Mouse (Mus musculus): Measurements from ENCODE around the gene Gjc2. TPM values are rescaled to one million over a fixed set of nuclear protein-coding genes. Genes with fewer than 3 reads are reported as not detected.
"Not testable (repeated sequence)": the region's sequence is repeated elsewhere in the genome, so short reads cannot be mapped to it uniquely, and the experiment has no call there.

Gene Gjc2
- polyA plus RNA-seq, 1 experiment from 2014 or later: 0.10 TPM

- no peak overlapping the region for H3K9ac ChIP-seq
- H3K27me3 ChIP-seq: no peaks in the 10 kb centered on the region
- H3K36me3 ChIP-seq (replicated peaks): peaks cover 57% of the 10 kb centered on the region
- peaks cover 93% of the 10 kb centered on the region for H3K4me1 ChIP-seq (replicated peaks)
- no peak overlapping the region for H3K4me3 ChIP-seq (replicated peaks)
- H3K27ac ChIP-seq (replicated peaks): 0 out of 2 replicates have a peak overlapping the region, but pooled peaks have one; percentile 1
- 57% methylated on average over 4 of the region's 4 CpGs for WGBS (ENCODE audit: insufficient replicate concordance)
- no peak overlapping the region for H3K4me2 ChIP-seq
- no peaks in the 10 kb centered on the region for H3K9me3 ChIP-seq (replicated peaks)
- ATAC-seq (ENCODE audit: insufficient read depth): no peak
These were observed 39.3 kb upstream of the Gjc2 start for GRCm38 (mm10) chr11:59222306-59222705.

GRCm38 (mm10) chr11:59221604-59222003, 38.6 kb upstream of the Gjc2 start:
- Histone ChIP-seq H3K4me2 (no peak overlapping the region), H3K9ac (no peak overlapping the region), H3K27ac (replicated peaks) (no peak overlapping the region; the same call in 1 of the 2 replicates), H3K36me3 (replicated peaks) (peaks cover 63% of the 10 kb centered on the region), H3K27me3 (no peaks in the 10 kb centered on the region), H3K4me3 (replicated peaks) (no peak overlapping the region), H3K4me1 (replicated peaks) (peaks cover 91% of the 10 kb centered on the region), H3K9me3 (replicated peaks) (no peaks in the 10 kb centered on the region)
- ATAC-seq (ENCODE audit: insufficient read depth): no peak

- H3K9ac ChIP-seq: no peak overlapping the region
- ATAC-seq (ENCODE audit: insufficient read depth): no peak
- H3K4me1 ChIP-seq (replicated peaks): peaks cover 74% of the 10 kb centered on the region
These were observed 36.1 kb upstream of the Gjc2 start for GRCm38 (mm10) chr11:59219064-59219463.

GRCm38 (mm10) chr11:59218389-59218998, 35.5 kb upstream of the Gjc2 start:
- no peak overlapping the region for H3K27ac ChIP-seq (replicated peaks)
- no peak overlapping the region for H3K4me2 ChIP-seq
- WGBS (ENCODE audit: insufficient replicate concordance): 77% methylated on average over 4 of the region's 4 CpGs
- H3K36me3 ChIP-seq (replicated peaks): peaks cover 85% of the 10 kb centered on the region
- no peak overlapping the region for H3K4me3 ChIP-seq (replicated peaks)
- ATAC-seq (ENCODE audit: insufficient read depth): no peak
- no peaks in the 10 kb centered on the region for H3K9me3 ChIP-seq (replicated peaks)
- H3K9ac ChIP-seq: no peak overlapping the region
- H3K4me1 ChIP-seq (replicated peaks): peaks cover 71% of the 10 kb centered on the region
- H3K27me3 ChIP-seq: no peaks in the 10 kb centered on the region

More at GRCm38 (mm10) chr11:59219064-59219463, 36.1 kb upstream of the Gjc2 start:
- H3K9me3 ChIP-seq (replicated peaks): no peaks in the 10 kb centered on the region
- H3K4me2 ChIP-seq: no peak overlapping the region
- H3K27me3 ChIP-seq: no peaks in the 10 kb centered on the region
- H3K4me3 ChIP-seq (replicated peaks): no peak overlapping the region
- no peak overlapping the region for H3K27ac ChIP-seq (replicated peaks)
- H3K36me3 ChIP-seq (replicated peaks): peaks cover 85% of the 10 kb centered on the region

- Histone ChIP-seq H3K9ac (no peak overlapping the region), H3K4me2 (no peak overlapping the region), H3K27me3 (no peaks in the 10 kb centered on the region), H3K4me3 (replicated peaks) (no peak overlapping the region), H3K27ac (replicated peaks) (no peak overlapping the region), H3K36me3 (replicated peaks) (peaks cover 88% of the 10 kb centered on the region), H3K9me3 (replicated peaks) (no peaks in the 10 kb centered on the region), H3K4me1 (replicated peaks) (peaks cover 68% of the 10 kb centered on the region)
- ATAC-seq (ENCODE audit: insufficient read depth): no peak
- WGBS (ENCODE audit: insufficient replicate concordance): 40% methylated on average over 3 of the region's 3 CpGs
These were observed 33.9 kb upstream of the Gjc2 start for GRCm38 (mm10) chr11:59216955-59217354.

GRCm38 (mm10) chr11:59212892-59213494, 30.0 kb upstream of the Gjc2 start:
- Histone ChIP-seq H3K27ac (replicated peaks) (no peak overlapping the region), H3K4me2 (no peak overlapping the region), H3K27me3 (no peaks in the 10 kb centered on the region), H3K4me3 (replicated peaks) (no peak overlapping the region), H3K36me3 (replicated peaks) (peaks cover 82% of the 10 kb centered on the region), H3K4me1 (replicated peaks) (peaks cover 64% of the 10 kb centered on the region), H3K9me3 (replicated peaks) (no peaks in the 10 kb centered on the region), H3K9ac (no peak overlapping the region)
- 87% methylated on average over 12 of the region's 12 CpGs for WGBS (ENCODE audit: insufficient replicate concordance)
- no peak for ATAC-seq (ENCODE audit: insufficient read depth)

GRCm38 (mm10) chr11:59212320-59212719, 29.3 kb upstream of the Gjc2 start:
- not testable (repeated sequence) for H3K9ac ChIP-seq; H3K4me3 ChIP-seq (replicated peaks); H3K4me2 ChIP-seq; H3K9me3 ChIP-seq (replicated peaks); H3K27me3 ChIP-seq; ATAC-seq (ENCODE audit: insufficient read depth); H3K27ac ChIP-seq (replicated peaks)
- H3K36me3 ChIP-seq (replicated peaks): peaks cover 76% of the 10 kb centered on the region
- peaks cover 64% of the 10 kb centered on the region for H3K4me1 ChIP-seq (replicated peaks)
- 36% methylated on average over 12 of the region's 12 CpGs for WGBS (ENCODE audit: insufficient replicate concordance)

- WGBS (ENCODE audit: insufficient replicate concordance): 87% methylated on average over 9 of the region's 9 CpGs
- ATAC-seq (ENCODE audit: insufficient read depth): not testable (repeated sequence)
These were observed 28.5 kb upstream of the Gjc2 start for GRCm38 (mm10) chr11:59211561-59211960.

GRCm38 (mm10) chr11:59210020-59210419, 27.0 kb upstream of the Gjc2 start:
- Histone ChIP-seq H3K27me3 (no peaks in the 10 kb centered on the region), H3K36me3 (replicated peaks) (peaks cover 80% of the 10 kb centered on the region), H3K4me1 (replicated peaks) (peaks cover 51% of the 10 kb centered on the region), H3K9ac (no peak overlapping the region), H3K4me3 (replicated peaks) (no peak overlapping the region), H3K9me3 (replicated peaks) (no peaks in the 10 kb centered on the region), H3K27ac (replicated peaks) (0 out of 2 replicates have a peak overlapping the region, but pooled peaks have one; percentile 19), H3K4me2 (no peak overlapping the region)
- 88% methylated on average over 4 of the region's 4 CpGs for WGBS (ENCODE audit: insufficient replicate concordance)
- no peak for ATAC-seq (ENCODE audit: insufficient read depth)

More at GRCm38 (mm10) chr11:59211561-59211960, 28.5 kb upstream of the Gjc2 start:
- H3K36me3 ChIP-seq (replicated peaks): peaks cover 78% of the 10 kb centered on the region
- H3K9me3 ChIP-seq (replicated peaks); H3K4me3 ChIP-seq (replicated peaks); H3K27me3 ChIP-seq; H3K9ac ChIP-seq; H3K27ac ChIP-seq (replicated peaks); H3K4me2 ChIP-seq: not testable (repeated sequence)
- H3K4me1 ChIP-seq (replicated peaks): peaks cover 59% of the 10 kb centered on the region

- peaks cover 80% of the 10 kb centered on the region for H3K36me3 ChIP-seq (replicated peaks)
- H3K4me3 ChIP-seq (replicated peaks): peak overlapping the region; percentile 97
- H3K27me3 ChIP-seq: no peaks in the 10 kb centered on the region
- H3K4me1 ChIP-seq (replicated peaks): peaks cover 51% of the 10 kb centered on the region
- H3K4me2 ChIP-seq: peak overlapping the region; percentile 94
- no peak overlapping the region for H3K9ac ChIP-seq
- no peak for ATAC-seq (ENCODE audit: insufficient read depth)
- 74% methylated on average over 5 of the region's 5 CpGs for WGBS (ENCODE audit: insufficient replicate concordance)
- no peaks in the 10 kb centered on the region for H3K9me3 ChIP-seq (replicated peaks)
- H3K27ac ChIP-seq (replicated peaks): peak overlapping the region; percentile 94; the same call in 1 of the 2 replicates
These were observed 26.6 kb upstream of the Gjc2 start for GRCm38 (mm10) chr11:59209580-59209979.

GRCm38 (mm10) chr11:59209003-59209441, 26.0 kb upstream of the Gjc2 start:
- H3K36me3 ChIP-seq (replicated peaks): peaks cover 80% of the 10 kb centered on the region
- H3K4me1 ChIP-seq (replicated peaks): peaks cover 51% of the 10 kb centered on the region
- H3K27ac ChIP-seq (replicated peaks): peak overlapping the region; percentile 94
- ATAC-seq (ENCODE audit: insufficient read depth): peak; percentile 74
- peak overlapping the region; percentile 94 for H3K4me2 ChIP-seq
- H3K27me3 ChIP-seq: no peaks in the 10 kb centered on the region
- 6% methylated on average over 18 of the region's 18 CpGs for WGBS (ENCODE audit: insufficient replicate concordance)
- peak overlapping the region; percentile 97 for H3K4me3 ChIP-seq (replicated peaks)
- peak overlapping the region; percentile 95 for H3K9ac ChIP-seq
- H3K9me3 ChIP-seq (replicated peaks): no peaks in the 10 kb centered on the region

All from liver, embryonic 15.5 days (tissue).